Mouse (Mus musculus) heart, adult 2 months (tissue): ENCODE data around the gene Ofcc1. TPM values are rescaled to one million over a fixed set of nuclear protein-coding genes. Genes with fewer than 3 reads are reported as not detected.

Experiments
- DNase-seq, 2 experiments: peaks; one replicate each; pipeline ENCODE4 v3.0.0; 2021
- H3K27ac ChIP-seq: fragments of 200-600 bp; 2 replicates; pipeline ENCODE4 v1.8.1; 2022
- H3K27me3 ChIP-seq: fragments of 200-500 bp; 2 replicates; pipeline ENCODE4 v1.6.1; 2012; ENCODE audit warnings: mild to moderate bottlenecking, low read length, inconsistent platforms, mixed read lengths; ENCODE audit not compliant: control insufficient read depth, insufficient read depth
- H3K36me3 ChIP-seq: fragments of 200-500 bp; 2 replicates; pipeline ENCODE4 v1.6.1; 2012; ENCODE audit warnings: low read length, inconsistent platforms; ENCODE audit not compliant: control insufficient read depth, insufficient read depth
- H3K4me1 ChIP-seq: fragments of 200-500 bp; 2 replicates; pipeline ENCODE4 v1.6.1; 2011; ENCODE audit warnings: low read length; ENCODE audit not compliant: control insufficient read depth, insufficient read depth
- H3K4me3 ChIP-seq: fragments of 200-600 bp; 2 replicates; pipeline ENCODE4 v1.8.1; 2022
- H3K79me2 ChIP-seq: fragments of 200-500 bp; replicated peaks from 2 replicates; pipeline ENCODE4 v1.6.1; 2012; ENCODE audit warnings: mild to moderate bottlenecking, inconsistent platforms, low read length, moderate library complexity, mixed read lengths; ENCODE audit not compliant: control insufficient read depth, insufficient read depth
- H3K9ac ChIP-seq: fragments of 200-500 bp; 2 replicates; pipeline ENCODE4 v1.6.1; 2012; ENCODE audit warnings: low read depth, mild to moderate bottlenecking, control low read depth, inconsistent platforms, low read length, mixed read lengths
- CTCF ChIP-seq: fragments of 200-600 bp; IDR thresholded peaks from 2 replicates; pipeline ENCODE4 v1.8.1; 2022; ENCODE audit warnings: antibody characterized with exemption, mild to moderate bottlenecking, moderate library complexity
- EP300 ChIP-seq: fragments of 200-500 bp; IDR thresholded peaks from 2 replicates; pipeline ENCODE4 v1.6.1; 2011; ENCODE audit warnings: low read depth, low read length, control low read depth; ENCODE audit not compliant: insufficient read depth
- POLR2A ChIP-seq: fragments of 200-500 bp; IDR thresholded peaks from 2 replicates; pipeline ENCODE4 v1.6.1; 2011; ENCODE audit warnings: mild to moderate bottlenecking, low read depth, low read length, control low read depth; ENCODE audit not compliant: insufficient read depth
- WGBS: fragments of 180-500 bp; shearing (Covaris S2); methylation state at CpG from one replicate; pipeline ENCODE4 v1.1.7; 2018; 5-methylcytosine and 5-hydroxymethylcytosine counted together
- intact Hi-C: fragments of 180-260 bp; cut with DNase I; formaldehyde crosslinking; loops from one replicate; pipeline ENCODE4 v1.15.1; 2025
- long read RNA-seq: library from polyadenylated mRNA; stranded (forward); transcript quantifications from one replicate; pipeline ENCODE4 v2.0.0, GENCODE M21; 2021
- polyA plus RNA-seq: library from polyadenylated mRNA; depleted of rRNA; stranded (reverse); fragments of >200 nt; gene quantifications from 2 replicates; pipeline ENCODE4 v1.2.3, GENCODE M21; 2012; rRNA removed
- total RNA-seq, 2 experiments: library from RNA; stranded (reverse); gene quantifications; 2 replicates each; pipeline ENCODE4 v1.2.3; 2021

Gene Ofcc1
- total RNA-seq (under 1 TPM in 1 of 2 experiments, not detected in 1; 0.11 TPM), polyA plus RNA-seq (not detected in 2 replicates)
- long read RNA-seq, partial matches to known transcripts, result 0 of 1 reads
- long read RNA-seq, other reads (novel, unspliced or antisense), result 1 of 1 reads

- no peak for DNase-seq
Observed at GRCm38 (mm10) chr13:40361288-40361687, at the start of gene Ofcc1. Gene Ofcc1, minus strand, starts transcription at chr13:40361450.

DNA sequence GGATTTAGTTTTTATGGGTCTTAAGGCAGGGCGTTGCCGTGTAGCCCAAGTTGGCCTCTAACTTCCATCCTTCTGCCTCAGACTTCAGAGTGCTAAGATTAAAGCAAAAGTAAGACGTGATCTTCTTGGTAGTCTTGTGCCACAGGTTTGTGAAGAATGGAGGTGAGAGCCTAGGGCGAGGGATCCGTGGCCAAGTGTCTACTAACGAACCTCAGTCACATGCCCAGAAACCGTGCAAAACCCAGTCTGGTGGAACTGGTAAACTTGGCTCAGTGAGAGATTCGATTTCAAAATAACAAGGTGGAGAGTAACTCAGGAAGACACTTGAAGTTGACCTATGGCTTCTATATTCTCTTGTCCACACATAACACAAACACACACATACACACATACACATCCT, 28.9 kb upstream of the Ofcc1 start:
- H3K36me3 ChIP-seq, result no peaks in the 10 kb centered on the region
- no peaks in the 10 kb centered on the region for H3K79me2 ChIP-seq
- 88% methylated on average over 8 of the region's 8 CpGs for WGBS
- DNase-seq, result no peak
- no peaks in the 10 kb centered on the region for H3K4me1 ChIP-seq
- H3K27ac ChIP-seq, result no peak overlapping the region
- no peak overlapping the region for H3K4me3 ChIP-seq
- H3K27me3 ChIP-seq, result no peaks in the 10 kb centered on the region
- intact Hi-C loops, result no loop called here
- no peak overlapping the region for H3K9ac ChIP-seq
- no peak for TF ChIP-seq POLR2A
- TF ChIP-seq EP300, result no peak
- TF ChIP-seq CTCF, result no peak

More at GRCm38 (mm10) chr13:40361288-40361687, at the start of gene Ofcc1:
- 22% methylated on average over 3 of the region's 3 CpGs for WGBS
- no peak within 1 kb of the TSS for H3K9ac ChIP-seq
- H3K4me1 ChIP-seq, result no peaks in the 10 kb centered on the region
- no peak within 1 kb of the TSS for H3K27ac ChIP-seq
- H3K79me2 ChIP-seq, result no peaks in the 10 kb centered on the region
- no peaks in the 10 kb centered on the region for H3K36me3 ChIP-seq
- intact Hi-C loops, result no loop called here
- H3K4me3 ChIP-seq, result no peak within 1 kb of the TSS
- H3K27me3 ChIP-seq, result no peaks in the 10 kb centered on the region
- TF ChIP-seq EP300, result no peak
- TF ChIP-seq POLR2A, result no peak
- TF ChIP-seq CTCF, result no peak

DNA sequence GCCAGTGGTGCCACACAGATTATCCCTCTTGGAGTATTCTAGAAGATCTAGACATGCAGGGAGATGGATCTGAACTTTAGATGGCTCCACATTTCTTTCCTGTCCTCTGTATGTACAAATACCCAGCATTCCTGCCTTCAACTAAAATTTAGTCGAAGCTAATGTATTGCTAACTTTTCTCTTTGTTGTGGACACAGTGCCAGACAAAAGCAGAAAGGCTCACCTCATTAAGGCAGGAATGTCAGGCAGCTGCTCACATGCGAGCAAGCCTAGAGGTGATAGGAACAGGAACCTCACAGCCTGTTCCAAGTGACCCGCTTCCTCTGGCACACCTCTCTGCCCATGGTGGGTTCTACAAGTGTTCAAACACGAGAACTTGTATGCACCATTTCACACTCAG, 26.2 kb upstream of the Ofcc1 start:
- TF ChIP-seq EP300, result no peak
- TF ChIP-seq CTCF, result no peak
- TF ChIP-seq POLR2A, result no peak
- H3K27ac ChIP-seq, result no peak overlapping the region
- no peaks in the 10 kb centered on the region for H3K36me3 ChIP-seq
- DNase-seq, result no peak
- H3K27me3 ChIP-seq, result no peaks in the 10 kb centered on the region
- WGBS, result 46% methylated on average over 4 of the region's 4 CpGs
- H3K79me2 ChIP-seq, result no peaks in the 10 kb centered on the region
- H3K4me3 ChIP-seq, result no peak overlapping the region
- intact Hi-C loops, result no loop called here
- no peaks in the 10 kb centered on the region for H3K4me1 ChIP-seq
- no peak overlapping the region for H3K9ac ChIP-seq

DNA sequence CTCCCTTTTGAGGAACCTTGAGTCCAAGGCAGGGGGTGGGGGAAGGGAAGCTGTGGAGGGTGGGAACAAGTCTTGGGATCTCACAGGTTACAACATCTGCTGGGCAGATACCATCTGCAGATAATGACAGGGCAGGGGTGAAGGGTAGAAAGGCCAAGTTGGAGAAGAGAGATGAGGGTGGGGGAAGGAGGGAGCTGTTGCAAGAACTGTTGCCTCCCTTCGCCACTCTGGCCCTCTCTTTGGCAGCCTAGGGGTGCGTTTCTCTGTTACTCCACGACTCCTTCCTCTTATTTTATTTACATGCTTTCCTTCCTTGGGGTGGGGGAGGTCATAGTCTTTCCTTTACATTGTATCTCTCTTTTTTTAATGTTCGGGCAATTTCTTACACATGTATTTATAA, 23.7 kb upstream of the Ofcc1 start:
- H3K4me3 ChIP-seq, result no peak overlapping the region
- WGBS, result 60% methylated on average over 4 of the region's 4 CpGs
- H3K27ac ChIP-seq, result no peak overlapping the region
- H3K9ac ChIP-seq, result no peak overlapping the region
- H3K79me2 ChIP-seq, result no peaks in the 10 kb centered on the region
- TF ChIP-seq CTCF (no peak), POLR2A (no peak), EP300 (no peak)
- DNase-seq, result no peak
- H3K36me3 ChIP-seq, result no peaks in the 10 kb centered on the region
- H3K4me1 ChIP-seq, result no peaks in the 10 kb centered on the region
- no peaks in the 10 kb centered on the region for H3K27me3 ChIP-seq
- intact Hi-C loops, result no loop called here

DNA sequence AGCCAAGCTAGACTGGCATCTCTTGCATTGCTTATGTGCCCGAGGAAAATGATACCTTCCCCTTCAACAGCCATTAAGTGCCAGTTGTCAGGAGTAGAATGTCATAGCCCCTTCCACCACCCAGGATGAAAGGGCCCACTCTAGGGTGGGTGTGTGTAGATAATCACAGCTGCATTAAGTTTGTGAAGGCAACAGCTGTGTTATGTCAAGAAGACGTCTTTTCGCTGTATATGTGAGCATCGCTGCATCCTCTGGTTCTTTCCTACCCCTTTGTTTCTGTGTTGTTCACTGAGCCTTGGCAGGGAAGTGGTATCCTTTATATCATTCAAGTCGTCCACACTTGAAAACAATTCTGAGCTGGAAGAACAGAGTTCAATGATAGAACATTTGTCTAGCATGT, 15.5 kb upstream of the Ofcc1 start:
- intact Hi-C loops, result no loop called here

DNA sequence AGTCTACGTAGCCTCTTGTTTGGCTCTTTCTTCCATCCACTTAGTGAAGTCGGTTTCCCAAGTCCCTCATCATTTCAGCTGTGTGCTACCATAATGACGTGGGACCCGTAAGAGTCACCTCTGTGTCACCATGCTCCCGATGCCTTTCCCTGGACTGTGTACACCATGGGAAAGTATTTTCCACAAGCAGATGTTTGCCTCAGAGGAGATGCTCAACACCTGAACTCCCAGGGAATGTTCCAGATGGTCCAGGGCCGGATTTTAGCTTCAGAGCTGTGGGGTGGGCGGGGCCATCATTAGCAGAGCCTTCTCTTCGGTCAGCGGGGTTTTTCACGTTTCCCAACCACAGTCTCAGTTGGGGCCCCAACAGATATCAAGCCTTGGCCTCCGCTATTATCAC, 5.5 kb upstream of the Ofcc1 start:
- H3K27me3 ChIP-seq, result no peaks in the 10 kb centered on the region
- no peak overlapping the region for H3K27ac ChIP-seq
- intact Hi-C loops, result no loop called here

More for the DNA sequence above, 15.5 kb upstream of the Ofcc1 start:
- Histone ChIP-seq H3K27ac (no peak overlapping the region), H3K79me2 (no peaks in the 10 kb centered on the region), H3K4me3 (no peak overlapping the region), H3K36me3 (no peaks in the 10 kb centered on the region), H3K27me3 (no peaks in the 10 kb centered on the region), H3K9ac (no peak overlapping the region), H3K4me1 (no peaks in the 10 kb centered on the region)
- DNase-seq, result no peak
- TF ChIP-seq EP300 (no peak), POLR2A (no peak), CTCF (no peak)
- 62% methylated on average over 5 of the region's 5 CpGs for WGBS

More for the DNA sequence above, 5.5 kb upstream of the Ofcc1 start:
- Histone ChIP-seq H3K36me3 (no peaks in the 10 kb centered on the region), H3K4me3 (no peak overlapping the region), H3K9ac (no peak overlapping the region), H3K79me2 (no peaks in the 10 kb centered on the region), H3K4me1 (no peaks in the 10 kb centered on the region)
- DNase-seq, result no peak
- TF ChIP-seq POLR2A (no peak), CTCF (no peak), EP300 (no peak)
- 67% methylated on average over 11 of the region's 11 CpGs for WGBS
